Mouse (Mus musculus) erythroblast, embryonic 14.5 days (primary cell): ENCODE results near the gene Tmem164.

Source experiments
- GATA1 ChIP-seq: IDR thresholded peaks from 2 replicates; pipeline ENCODE4 v1.6.1; 2012; ENCODE audit warnings: low read length, inconsistent platforms, mixed read lengths
- TAL1 ChIP-seq: IDR thresholded peaks from 3 replicates; pipeline ENCODE4 v1.6.1; 2012; ENCODE audit warnings: low read length, inconsistent platforms, mixed read lengths

DNA sequence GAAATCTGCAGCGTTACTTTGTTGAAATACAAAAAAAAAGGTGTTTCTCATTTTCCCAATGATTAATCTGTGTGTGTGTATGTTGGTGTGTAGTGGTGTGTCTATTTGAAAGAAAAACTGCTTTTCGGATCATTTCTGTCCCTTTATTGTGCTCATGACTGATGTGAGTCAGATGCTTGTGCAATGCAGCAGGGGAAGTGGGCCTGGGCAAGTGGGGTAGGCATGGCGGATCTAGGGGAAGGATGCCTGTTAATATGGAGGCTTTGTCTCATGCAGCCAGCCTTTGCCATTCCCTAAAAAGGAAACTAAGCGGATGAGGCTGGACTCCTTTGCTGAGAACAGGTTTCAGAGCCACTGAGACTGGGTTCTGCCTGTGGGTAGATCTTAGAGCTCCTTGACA is 37.6 kb downstream of the Tmem164 start:
- TF ChIP-seq GATA1 (no peak), TAL1 (no peak)
